Mouse (Mus musculus): ENCODE measurements around the gene Pitpnm2.

Gene Pitpnm2

GRCm38 (mm10) chr5:124180500-124181167, 68.9 kb downstream of the Pitpnm2 start:
- no peak for DNase-seq (ENCODE audit: low spot score)

- no peak for DNase-seq (ENCODE audit: low spot score)
Observed at GRCm38 (mm10) chr5:124179411-124179810, 70.1 kb downstream of the Pitpnm2 start.

- DNase-seq (ENCODE audit: low spot score): no peak
Observed at GRCm38 (mm10) chr5:124176726-124177132, 72.8 kb downstream of the Pitpnm2 start.

GRCm38 (mm10) chr5:124175138-124175537, 74.4 kb downstream of the Pitpnm2 start:
- no peak for DNase-seq (ENCODE audit: low spot score)

- DNase-seq (ENCODE audit: low spot score): peak; percentile 43
Observed at GRCm38 (mm10) chr5:124173012-124173985, 76.3 kb downstream of the Pitpnm2 start.

- no peak for DNase-seq (ENCODE audit: low spot score)
Observed at GRCm38 (mm10) chr5:124172246-124172645, 77.3 kb downstream of the Pitpnm2 start.

GRCm38 (mm10) chr5:124171781-124172180, 77.8 kb downstream of the Pitpnm2 start:
- DNase-seq (ENCODE audit: low spot score): no peak

- no peak for DNase-seq (ENCODE audit: low spot score)
Observed at GRCm38 (mm10) chr5:124169224-124169621, 80.3 kb downstream of the Pitpnm2 start.

GRCm38 (mm10) chr5:124168428-124169223, 80.9 kb downstream of the Pitpnm2 start:
- no peak for DNase-seq (ENCODE audit: low spot score)

GRCm38 (mm10) chr5:124167621-124168020, 81.9 kb downstream of the Pitpnm2 start:
- no peak for DNase-seq (ENCODE audit: low spot score)

GRCm38 (mm10) chr5:124166741-124167140, 82.8 kb downstream of the Pitpnm2 start:
- no peak for DNase-seq (ENCODE audit: low spot score)

GRCm38 (mm10) chr5:124165622-124166570, 83.7 kb downstream of the Pitpnm2 start:
- no peak for DNase-seq (ENCODE audit: low spot score)

GRCm38 (mm10) chr5:124163445-124163844, 86.1 kb downstream of the Pitpnm2 start:
- DNase-seq (ENCODE audit: low spot score): no peak

GRCm38 (mm10) chr5:124162577-124162976, 87.0 kb downstream of the Pitpnm2 start:
- DNase-seq (ENCODE audit: low spot score): peak; percentile 41

GRCm38 (mm10) chr5:124161831-124162230, 87.7 kb downstream of the Pitpnm2 start:
- no peak for DNase-seq (ENCODE audit: low spot score)

GRCm38 (mm10) chr5:124159453-124159852, 90.1 kb downstream of the Pitpnm2 start:
- DNase-seq (ENCODE audit: low spot score): no peak

GRCm38 (mm10) chr5:124158305-124158704, 91.3 kb downstream of the Pitpnm2 start:
- no peak for DNase-seq (ENCODE audit: low spot score)

- no peak for DNase-seq (ENCODE audit: low spot score)
Observed at GRCm38 (mm10) chr5:124155943-124156342, 93.6 kb downstream of the Pitpnm2 start.

GRCm38 (mm10) chr5:124152734-124153133, 96.8 kb downstream of the Pitpnm2 start:
- no peak for DNase-seq (ENCODE audit: low spot score)

- DNase-seq (ENCODE audit: low spot score): no peak
Observed at GRCm38 (mm10) chr5:124150895-124151294, 98.7 kb downstream of the Pitpnm2 start.

- DNase-seq (ENCODE audit: low spot score): no peak
Observed at GRCm38 (mm10) chr5:124149028-124149427, 100.5 kb downstream of the Pitpnm2 start.

Measured in urinary bladder, postnatal 25 days (tissue).